Mouse (Mus musculus) forebrain, postnatal 0 days (tissue): ENCODE measurements around the gene Plac9a. TPM values are rescaled to one million over a fixed set of nuclear protein-coding genes. Genes with fewer than 3 reads are reported as not detected.
A peak's percentile ranks its signal among the peaks of the same experiment; 100 is the strongest.
"Not testable (repeated sequence)": the region's sequence is repeated elsewhere in the genome, so short reads cannot be mapped to it uniquely, and the experiment has no call there.

Experiments
- ATAC-seq: fragments of 200-750 bp; cut with Nextera tagmentation; 2 replicates; pipeline ENCODE4 v1.8.0; 2017; ENCODE audit warnings: mild to moderate bottlenecking, moderate library complexity
- DNase-seq: peaks from one replicate; pipeline ENCODE4 v3.0.0-alpha.2; 2015
- H3K27ac ChIP-seq: fragments of 300-500 bp; sonication (generic); 2 replicates; pipeline ENCODE4 v1.5.1; 2014; ENCODE audit warnings: low read depth, mild to moderate bottlenecking, antibody characterized with exemption, low read length, moderate library complexity, mixed read lengths
- H3K27me3 ChIP-seq: fragments of 300-500 bp; sonication (generic); 2 replicates; pipeline ENCODE4 v1.6.1; 2014; ENCODE audit warnings: mild to moderate bottlenecking, low read length, mixed read lengths; ENCODE audit not compliant: insufficient read depth
- H3K36me3 ChIP-seq: fragments of 300-500 bp; sonication (generic); 2 replicates; pipeline ENCODE4 v1.6.1; 2014; ENCODE audit warnings: mild to moderate bottlenecking, moderate library complexity; ENCODE audit not compliant: insufficient read depth
- H3K4me1 ChIP-seq: fragments of 300-500 bp; sonication (generic); 2 replicates; pipeline ENCODE4 v1.6.1; 2014; ENCODE audit warnings: antibody characterized with exemption; ENCODE audit not compliant: insufficient read depth
- H3K4me2 ChIP-seq: fragments of 300-500 bp; sonication (generic); 2 replicates; pipeline ENCODE4 v1.6.1; 2014; ENCODE audit warnings: low read depth, mild to moderate bottlenecking, moderate library complexity
- H3K4me3 ChIP-seq: fragments of 300-500 bp; sonication (generic); 2 replicates; pipeline ENCODE4 v1.5.1; 2014; ENCODE audit warnings: low read depth, low read length, mixed read lengths
- H3K9ac ChIP-seq: fragments of 300-500 bp; sonication (generic); 2 replicates; pipeline ENCODE4 v1.6.1; 2014; ENCODE audit warnings: mild to moderate bottlenecking
- H3K9me3 ChIP-seq: fragments of 300-500 bp; sonication (generic); 2 replicates; pipeline ENCODE4 v1.6.1; 2016; ENCODE audit warnings: low read length
- WGBS: fragments of 180-500 bp; shearing (Covaris S2); extraction: QIAGEN DNeasy Blood & Tissue Kit; methylation state at CpG from one replicate; pipeline ENCODE4 v1.1.7; 2014; 5-methylcytosine and 5-hydroxymethylcytosine counted together
- polyA plus RNA-seq: library from polyadenylated mRNA; unstranded; fragments of >200 nt; fragmentation: Nextera tagmentation; extraction: Ambion mirVana; gene quantifications from 2 replicates; pipeline ENCODE4 v1.2.1, GENCODE M21; 2015
- total RNA-seq: library from RNA; depleted of rRNA; stranded (reverse); fragments of >200 nt; gene quantifications from 2 replicates; pipeline ENCODE4 v1.2.3, GENCODE M21; 2014; rRNA removed

Plac9a gene
- total RNA-seq = 2.0 TPM in 1 of 2 replicates, not detected in the other
- 0.70 TPM in 1 of 2 replicates, not detected in the other for polyA plus RNA-seq

- H3K36me3 ChIP-seq, ATAC-seq, H3K4me2 ChIP-seq, H3K4me3 ChIP-seq, DNase-seq, H3K9me3 ChIP-seq, H3K4me1 ChIP-seq, H3K9ac ChIP-seq, H3K27ac ChIP-seq, H3K27me3 ChIP-seq: not testable (repeated sequence)
- WGBS = no CpG with 5 or more reads among the region's 10 CpGs
These were observed at the start of gene Plac9a for GRCm38 (mm10) chr14:25903000-25903399. Gene Plac9a, minus strand, starts transcription at chr14:25903100.

- not testable (repeated sequence) for H3K36me3 ChIP-seq, H3K27ac ChIP-seq, H3K27me3 ChIP-seq, H3K4me1 ChIP-seq, H3K9me3 ChIP-seq, H3K9ac ChIP-seq, ATAC-seq, H3K4me2 ChIP-seq, H3K4me3 ChIP-seq, DNase-seq
- WGBS = no CpG with 5 or more reads among the region's 8 CpGs
These were observed 35.1 kb upstream of the Plac9a start, which contains the start of gene Cphx1 for GRCm38 (mm10) chr14:25938004-25938403. Gene Cphx1, plus strand, starts transcription at chr14:25938304.

- not testable (repeated sequence) for H3K36me3 ChIP-seq, H3K27me3 ChIP-seq, ATAC-seq, H3K4me3 ChIP-seq, H3K27ac ChIP-seq, H3K4me1 ChIP-seq, H3K4me2 ChIP-seq, H3K9ac ChIP-seq, DNase-seq, H3K9me3 ChIP-seq
- no CpG with 5 or more reads among the region's 5 CpGs for WGBS
These were observed 34.1 kb upstream of the Plac9a start for GRCm38 (mm10) chr14:25936867-25937630.

- H3K9ac ChIP-seq, H3K4me1 ChIP-seq, H3K36me3 ChIP-seq, H3K27ac ChIP-seq, DNase-seq, H3K27me3 ChIP-seq, H3K4me3 ChIP-seq, H3K9me3 ChIP-seq, H3K4me2 ChIP-seq: not testable (repeated sequence)
- WGBS = no CpG with 5 or more reads among the region's 10 CpGs
- peak; percentile 88 for ATAC-seq
These were observed 24.6 kb upstream of the Plac9a start, which contains the start of gene Tmem254a for GRCm38 (mm10) chr14:25927562-25927881. Gene Tmem254a, minus strand, starts transcription at chr14:25927672.

GRCm38 (mm10) chr14:25926814-25927561 lies 24.1 kb upstream of the Plac9a start:
- not testable (repeated sequence) for H3K9me3 ChIP-seq, H3K4me3 ChIP-seq, H3K9ac ChIP-seq, H3K36me3 ChIP-seq, H3K4me1 ChIP-seq, H3K27me3 ChIP-seq, H3K4me2 ChIP-seq, DNase-seq, H3K27ac ChIP-seq
- no CpG with 5 or more reads among the region's 44 CpGs for WGBS
- ATAC-seq = peak; percentile 96

- not testable (repeated sequence) for ATAC-seq, H3K9ac ChIP-seq, H3K4me3 ChIP-seq, H3K27ac ChIP-seq, H3K9me3 ChIP-seq, H3K36me3 ChIP-seq, H3K27me3 ChIP-seq, DNase-seq, H3K4me1 ChIP-seq, H3K4me2 ChIP-seq
- no CpG with 5 or more reads among the region's 5 CpGs for WGBS
These were observed 15.7 kb upstream of the Plac9a start for GRCm38 (mm10) chr14:25918427-25919170.

GRCm38 (mm10) chr14:25908976-25909375 lies 6.1 kb upstream of the Plac9a start:
- H3K4me1 ChIP-seq, H3K9ac ChIP-seq, H3K4me2 ChIP-seq, H3K27me3 ChIP-seq, H3K36me3 ChIP-seq, H3K9me3 ChIP-seq, H3K27ac ChIP-seq, H3K4me3 ChIP-seq, DNase-seq: not testable (repeated sequence)
- ATAC-seq = peak; percentile 64
- no CpG with 5 or more reads among the region's 8 CpGs for WGBS

GRCm38 (mm10) chr14:25907272-25907671 lies 4.4 kb upstream of the Plac9a start:
- WGBS = no CpG with 5 or more reads among the region's 9 CpGs
- H3K36me3 ChIP-seq, H3K4me3 ChIP-seq, H3K4me2 ChIP-seq, H3K9ac ChIP-seq, H3K27ac ChIP-seq, H3K9me3 ChIP-seq, DNase-seq, ATAC-seq, H3K27me3 ChIP-seq, H3K4me1 ChIP-seq: not testable (repeated sequence)

- not testable (repeated sequence) for DNase-seq, H3K4me3 ChIP-seq, H3K27ac ChIP-seq, H3K4me1 ChIP-seq, H3K36me3 ChIP-seq, H3K9ac ChIP-seq, H3K4me2 ChIP-seq, H3K9me3 ChIP-seq, H3K27me3 ChIP-seq
- WGBS = 14% methylated on average over 1 of the region's 5 CpGs
- ATAC-seq = peak; percentile 53; the same call in 1 of the 2 replicates
These were observed 2.3 kb upstream of the Plac9a start for GRCm38 (mm10) chr14:25905243-25905642.

GRCm38 (mm10) chr14:25895686-25896085 lies 7.2 kb downstream of the Plac9a start:
- H3K9me3 ChIP-seq, H3K4me2 ChIP-seq, H3K27ac ChIP-seq, H3K27me3 ChIP-seq, ATAC-seq, H3K9ac ChIP-seq, DNase-seq, H3K4me1 ChIP-seq, H3K36me3 ChIP-seq, H3K4me3 ChIP-seq: not testable (repeated sequence)
- no CpG with 5 or more reads among the region's 7 CpGs for WGBS
